Mouse (Mus musculus): ENCODE measurements around the gene Pnkp. TPM values are rescaled to one million over a fixed set of nuclear protein-coding genes. Genes with fewer than 3 reads are reported as not detected.

The Pnkp gene
- total and polyA plus RNA-seq, 3 experiments, result 14.8 to 41.6 (median 22.2) TPM

DNA sequence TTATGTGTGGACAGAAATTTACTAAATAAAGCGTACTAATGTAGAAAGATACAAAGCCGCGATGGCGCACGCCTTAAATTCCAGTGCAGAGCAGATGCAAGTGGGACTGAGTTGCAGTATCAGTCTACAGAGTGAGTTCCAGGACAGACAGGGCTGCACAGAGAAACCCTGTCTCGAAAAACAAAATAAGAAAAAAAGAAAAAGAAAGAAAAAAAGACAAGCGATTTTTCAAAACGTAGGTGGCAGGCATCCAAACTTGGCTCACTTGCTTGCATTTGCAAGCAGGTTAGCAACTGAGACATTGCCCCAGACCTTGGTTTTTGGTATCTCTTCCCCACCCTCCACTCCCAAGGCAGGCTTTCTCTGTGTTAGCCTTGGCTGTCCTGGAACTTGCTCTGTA lies 36.3 kb downstream of the Pnkp start:
- Histone ChIP-seq H3K4me3 (replicated peaks in 1 of 3; ENCODE audit: low read depth in 2 of 3, low read length in 2 of 3, poor library complexity in 1 of 3) (no peak overlapping the region), H3K27me3 (replicated peaks) (no peaks in the 10 kb centered on the region), H3K4me2 (ENCODE audit: insufficient read depth, low read depth, poor library complexity, severe bottlenecking) (no peak overlapping the region), H3K9me3 (replicated peaks; ENCODE audit: low read length) (no peaks in the 10 kb centered on the region), H3K9ac (ENCODE audit: insufficient read depth, low read depth) (no peak overlapping the region), H3K79me2 (replicated peaks; ENCODE audit: control insufficient read depth, extremely low read depth, insufficient read depth, poor library complexity, severe bottlenecking) (peaks cover 14% of the 10 kb centered on the region), H3K27ac (ENCODE audit: insufficient read depth, low read depth) (no peak overlapping the region), H3K4me1 (ENCODE audit: control insufficient read depth in 1 of 2, insufficient read depth in 2 of 2) (peaks cover 11 to 35% of the 10 kb centered on the region in 2 experiments), H3K36me3 (replicated peaks in 1 of 2; ENCODE audit: control insufficient read depth in 1 of 2, insufficient read depth in 1 of 2, low read length in 1 of 2) (peaks cover 4 to 34% of the 10 kb centered on the region in 2 experiments)
- in situ Hi-C loops (cut with MboI; ENCODE audit: low pct_ligation_motif_present, low pct_unique_long_range_greater_than_20kb, low sequenced_read_pairs) (no loop called here), dilution Hi-C loops (cut with MboI; ENCODE audit: extremely low pct_ligation_motif_present, extremely low pct_unique_long_range_greater_than_20kb, low sequenced_read_pairs) (no loop called here)
- DNase-seq (ENCODE audit: extremely low read depth), result no peak
- TF ChIP-seq RAD21 (IDR thresholded peaks at IDR 0.05; ENCODE audit: low read depth, low read length) (no peak), ZKSCAN1 (IDR thresholded peaks at IDR 0.05; ENCODE audit: borderline replicate concordance, low read depth, low read length) (no peak), ELF1 (IDR thresholded peaks at IDR 0.05; ENCODE audit: low read depth, low read length) (no peak), MYC (IDR thresholded peaks at IDR 0.05; ENCODE audit: low read depth, low read length) (no peak), CTCF (conservative IDR thresholded peaks at IDR 0.05 in 1 of 2, IDR thresholded peaks at IDR 0.05 in 1 of 2; ENCODE audit: low read depth in 2 of 2, low read length in 2 of 2) (no peak), CHD1 (IDR thresholded peaks at IDR 0.05; ENCODE audit: low read depth, low read length) (no peak), ZMIZ1 (IDR thresholded peaks at IDR 0.05; ENCODE audit: low read depth, low read length) (no peak)

DNA sequence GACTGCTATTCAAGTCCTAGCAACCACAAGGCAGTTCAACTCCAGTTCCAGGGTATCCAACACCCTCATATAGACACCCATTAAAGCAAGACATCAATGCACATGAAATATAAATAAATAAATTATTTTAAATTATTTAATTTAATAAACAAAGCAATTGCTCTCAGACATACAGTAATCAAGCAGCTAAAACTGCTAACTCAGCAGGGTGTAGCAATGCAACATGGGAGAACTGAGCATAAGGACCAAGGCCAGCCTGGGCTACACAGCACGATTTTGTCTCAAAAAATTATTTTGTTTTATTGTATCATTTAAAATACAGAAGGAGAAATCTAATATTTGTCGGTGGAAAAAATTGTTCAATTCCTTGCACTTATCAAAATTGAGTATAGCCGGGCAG lies 37.2 kb downstream of the Pnkp start:
- in situ Hi-C loops (cut with MboI; ENCODE audit: low pct_ligation_motif_present, low pct_unique_long_range_greater_than_20kb, low sequenced_read_pairs), result no loop called here
- no peaks in the 10 kb centered on the region for H3K9me3 ChIP-seq (replicated peaks; ENCODE audit: low read length)

DNA sequence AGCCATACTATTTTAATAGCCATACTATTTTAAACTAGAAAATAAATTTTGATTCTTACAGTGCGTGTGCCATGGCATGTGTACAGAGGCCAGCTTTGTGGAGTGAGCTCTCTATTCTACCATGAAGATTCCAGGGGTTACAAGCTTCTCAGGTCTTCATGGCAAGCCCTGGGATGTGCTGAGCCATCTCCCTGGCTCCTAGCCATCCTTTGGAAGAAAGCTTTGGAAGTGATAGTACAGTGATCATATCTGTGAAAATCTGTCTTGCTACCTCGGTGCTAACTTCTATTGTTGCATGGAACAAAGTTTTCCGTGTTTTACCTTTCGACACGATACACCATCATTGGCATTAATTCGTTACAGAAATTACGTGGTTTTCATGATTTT lies 38.3 kb downstream of the Pnkp start:
- H3K4me1 ChIP-seq (ENCODE audit: control insufficient read depth in 1 of 2, insufficient read depth in 2 of 2), result peaks cover 19 to 49% of the 10 kb centered on the region in 2 experiments
- no peaks in the 10 kb centered on the region for H3K27me3 ChIP-seq (replicated peaks)
- H3K9ac ChIP-seq (ENCODE audit: insufficient read depth, low read depth), result no peak overlapping the region
- no peak for DNase-seq (ENCODE audit: extremely low read depth)
- TF ChIP-seq PAX5 (IDR thresholded peaks at IDR 0.05; ENCODE audit: low read length) (no peak), USF2 (conservative IDR thresholded peaks at IDR 0.05; ENCODE audit: low read depth, low read length) (no peak), SIN3A (IDR thresholded peaks at IDR 0.05; ENCODE audit: low read length) (no peak), ZKSCAN1 (IDR thresholded peaks at IDR 0.05; ENCODE audit: borderline replicate concordance, low read depth, low read length) (no peak), MAX (IDR thresholded peaks at IDR 0.05; ENCODE audit: low read length) (no peak), RAD21 (IDR thresholded peaks at IDR 0.05; ENCODE audit: low read depth, low read length) (no peak), HCFC1 (IDR thresholded peaks at IDR 0.05; ENCODE audit: low read depth, low read length) (no peak), BHLHE40 (IDR thresholded peaks at IDR 0.05; ENCODE audit: low read depth, low read length) (no peak), NRF1 (IDR thresholded peaks at IDR 0.05; ENCODE audit: low read depth, low read length) (no peak), MXI1 (IDR thresholded peaks at IDR 0.05; ENCODE audit: low read depth, low read length) (no peak), POLR2A (IDR thresholded peaks at IDR 0.05; ENCODE audit: low read depth, low read length) (no peak), ZNF384 (IDR thresholded peaks at IDR 0.05; ENCODE audit: low read depth, low read length) (no peak), TCF12 (IDR thresholded peaks at IDR 0.05; ENCODE audit: low read depth, low read length) (no peak), JUN (IDR thresholded peaks at IDR 0.05; ENCODE audit: insufficient read depth, low read depth, low read length) (no peak), ELF1 (IDR thresholded peaks at IDR 0.05; ENCODE audit: low read depth, low read length) (no peak), CHD2 (IDR thresholded peaks at IDR 0.05; ENCODE audit: low read length) (no peak), CHD1 (IDR thresholded peaks at IDR 0.05; ENCODE audit: low read depth, low read length) (no peak), NELFE (IDR thresholded peaks at IDR 0.05; ENCODE audit: low read depth, low read length) (no peak), CTCF (conservative IDR thresholded peaks at IDR 0.05 in 1 of 2, IDR thresholded peaks at IDR 0.05 in 1 of 2; ENCODE audit: low read depth in 2 of 2, low read length in 2 of 2) (no peak)
- H3K27ac ChIP-seq (ENCODE audit: insufficient read depth, low read depth), result no peak overlapping the region
- dilution Hi-C loops (cut with MboI; ENCODE audit: extremely low pct_ligation_motif_present, extremely low pct_unique_long_range_greater_than_20kb, low sequenced_read_pairs), result no loop called here
- H3K4me3 ChIP-seq (replicated peaks in 1 of 3; ENCODE audit: low read depth in 2 of 3, low read length in 2 of 3, poor library complexity in 1 of 3), result peak overlapping the region; percentile 51 to 72 (median 61)
- H3K36me3 ChIP-seq (replicated peaks in 1 of 2; ENCODE audit: control insufficient read depth in 1 of 2, insufficient read depth in 1 of 2, low read length in 1 of 2), result peaks cover 20 to 33% of the 10 kb centered on the region in 2 experiments
- 0 out of 2 replicates have a peak overlapping the region, but pooled peaks have one; percentile 18 for H3K4me2 ChIP-seq (ENCODE audit: insufficient read depth, low read depth, poor library complexity, severe bottlenecking)
- in situ Hi-C loops (cut with MboI; ENCODE audit: low pct_ligation_motif_present, low pct_unique_long_range_greater_than_20kb, low sequenced_read_pairs), result no loop called here
- H3K79me2 ChIP-seq (replicated peaks; ENCODE audit: control insufficient read depth, extremely low read depth, insufficient read depth, poor library complexity, severe bottlenecking), result peaks cover 14% of the 10 kb centered on the region
- no peaks in the 10 kb centered on the region for H3K9me3 ChIP-seq (replicated peaks; ENCODE audit: low read length)

More for the DNA sequence above, 37.2 kb downstream of the Pnkp start:
- Histone ChIP-seq H3K4me1 (ENCODE audit: control insufficient read depth in 1 of 2, insufficient read depth in 2 of 2) (peaks cover 19 to 45% of the 10 kb centered on the region in 2 experiments), H3K79me2 (replicated peaks; ENCODE audit: control insufficient read depth, extremely low read depth, insufficient read depth, poor library complexity, severe bottlenecking) (peaks cover 14% of the 10 kb centered on the region), H3K27me3 (replicated peaks) (no peaks in the 10 kb centered on the region), H3K4me3 (replicated peaks in 1 of 3; ENCODE audit: low read depth in 2 of 3, low read length in 2 of 3, poor library complexity in 1 of 3) (no peak overlapping the region), H3K9ac (ENCODE audit: insufficient read depth, low read depth) (no peak overlapping the region), H3K36me3 (replicated peaks in 1 of 2; ENCODE audit: control insufficient read depth in 1 of 2, insufficient read depth in 1 of 2, low read length in 1 of 2) (peaks cover 10 to 31% of the 10 kb centered on the region in 2 experiments), H3K4me2 (ENCODE audit: insufficient read depth, low read depth, poor library complexity, severe bottlenecking) (no peak overlapping the region), H3K27ac (ENCODE audit: insufficient read depth, low read depth) (no peak overlapping the region)
- no peak for TF ChIP-seq MAX (IDR thresholded peaks at IDR 0.05; ENCODE audit: low read length)
- TF ChIP-seq MAFK (IDR thresholded peaks at IDR 0.05; ENCODE audit: insufficient replicate concordance, low read length), result peak; percentile 85
- DNase-seq (ENCODE audit: extremely low read depth), result no peak
- dilution Hi-C loops (cut with MboI; ENCODE audit: extremely low pct_ligation_motif_present, extremely low pct_unique_long_range_greater_than_20kb, low sequenced_read_pairs), result no loop called here
